Mouse (Mus musculus) heart, adult 2 months (tissue): ENCODE measurements at regions not wholly inside any gene's neighbourhood (a gene's known extent, or its start where the extent isn't known, plus 50 kb on each side); places are given as distances from the start of the nearest gene placed in this dataset.

Source experiments
- CTCF ChIP-seq: fragments of 200-600 bp; IDR thresholded peaks from 2 replicates; pipeline ENCODE4 v1.8.1; 2022; ENCODE audit warnings: antibody characterized with exemption, mild to moderate bottlenecking, moderate library complexity
- EP300 ChIP-seq: fragments of 200-500 bp; IDR thresholded peaks from 2 replicates; pipeline ENCODE4 v1.6.1; 2011; ENCODE audit warnings: low read depth, low read length, control low read depth; ENCODE audit not compliant: insufficient read depth

DNA sequence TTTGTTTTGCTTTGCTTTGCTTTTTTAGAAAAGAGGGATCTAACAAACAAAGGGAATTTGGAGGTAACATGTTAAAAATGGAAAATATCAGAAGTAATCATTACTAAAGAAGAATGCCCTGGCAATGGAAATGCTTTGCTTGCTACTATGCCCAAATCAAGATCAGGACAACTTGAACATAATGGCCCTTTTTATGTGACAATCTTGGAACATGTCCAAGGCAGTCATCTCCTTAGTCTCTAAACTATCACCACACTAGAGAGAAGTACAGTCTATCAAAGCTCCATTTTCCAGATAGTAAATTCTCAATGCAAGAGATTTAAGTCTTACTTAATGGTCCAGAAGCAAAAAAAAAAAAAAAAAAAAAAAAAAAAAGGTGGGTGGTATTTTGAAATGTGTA is 492.9 kb downstream of the Cenpc1 start:
- TF ChIP-seq EP300 (no peak), CTCF (no peak)
